Mouse (Mus musculus): ENCODE measurements around the gene Pla2g7. TPM values are rescaled to one million over a fixed set of nuclear protein-coding genes. Genes with fewer than 3 reads are reported as not detected.
"Not testable (repeated sequence)": the region's sequence is repeated elsewhere in the genome, so short reads cannot be mapped to it uniquely, and the experiment has no call there.

Pla2g7 gene
- 9.4 and 18.8 TPM in 2 replicates for polyA plus RNA-seq (2012; rRNA removed)

DNA sequence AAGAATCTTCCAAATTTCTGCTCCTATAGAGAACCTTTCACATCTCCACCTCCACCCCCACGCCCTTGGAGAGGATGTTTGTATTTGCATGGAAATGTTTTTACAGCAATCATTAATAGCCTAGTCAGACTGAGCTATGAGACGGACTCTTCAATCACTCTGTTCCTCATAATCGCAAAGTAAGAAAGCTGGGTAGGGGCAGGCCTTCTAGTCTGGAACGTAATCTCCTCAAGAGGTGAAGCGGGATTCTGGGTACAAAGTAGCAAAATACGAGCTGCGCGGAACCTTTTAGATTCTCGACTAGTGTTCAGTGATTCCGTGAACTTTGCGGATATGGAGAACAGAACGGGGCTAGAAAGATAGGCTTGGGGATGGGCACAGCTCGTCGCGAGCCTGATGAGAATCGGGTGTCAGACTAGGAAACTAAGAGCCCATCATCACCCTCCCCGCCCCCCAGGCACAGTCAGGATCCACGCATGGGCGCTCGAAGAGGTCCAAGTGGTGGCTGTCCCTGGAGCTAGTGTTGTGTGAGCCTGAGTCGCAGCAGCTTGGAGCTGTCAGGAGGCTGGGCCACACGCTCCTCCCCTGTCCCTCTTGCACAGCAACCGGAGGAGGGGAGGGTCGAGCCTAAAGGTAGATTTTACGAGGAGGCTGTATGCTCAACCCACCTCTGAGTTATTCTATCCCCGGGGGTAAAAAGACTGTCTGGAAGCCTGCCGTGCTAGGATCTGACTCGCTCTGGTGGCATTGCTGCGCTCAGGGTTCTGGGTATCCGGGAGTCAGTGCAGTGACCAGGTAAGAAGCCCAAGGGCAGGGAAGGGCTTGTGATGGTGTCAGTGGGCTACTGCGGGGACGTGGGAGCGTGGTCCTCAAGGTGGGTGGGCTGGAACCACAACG, at the start of gene Pla2g7:
Gene Pla2g7 (plus strand): TSS at position 107 of the 897 bp plus-strand sequence.
- no peak for DNase-seq (ENCODE audit: low read depth, low spot score)
- 4% methylated on average over 34 of the region's 34 CpGs for WGBS

DNA sequence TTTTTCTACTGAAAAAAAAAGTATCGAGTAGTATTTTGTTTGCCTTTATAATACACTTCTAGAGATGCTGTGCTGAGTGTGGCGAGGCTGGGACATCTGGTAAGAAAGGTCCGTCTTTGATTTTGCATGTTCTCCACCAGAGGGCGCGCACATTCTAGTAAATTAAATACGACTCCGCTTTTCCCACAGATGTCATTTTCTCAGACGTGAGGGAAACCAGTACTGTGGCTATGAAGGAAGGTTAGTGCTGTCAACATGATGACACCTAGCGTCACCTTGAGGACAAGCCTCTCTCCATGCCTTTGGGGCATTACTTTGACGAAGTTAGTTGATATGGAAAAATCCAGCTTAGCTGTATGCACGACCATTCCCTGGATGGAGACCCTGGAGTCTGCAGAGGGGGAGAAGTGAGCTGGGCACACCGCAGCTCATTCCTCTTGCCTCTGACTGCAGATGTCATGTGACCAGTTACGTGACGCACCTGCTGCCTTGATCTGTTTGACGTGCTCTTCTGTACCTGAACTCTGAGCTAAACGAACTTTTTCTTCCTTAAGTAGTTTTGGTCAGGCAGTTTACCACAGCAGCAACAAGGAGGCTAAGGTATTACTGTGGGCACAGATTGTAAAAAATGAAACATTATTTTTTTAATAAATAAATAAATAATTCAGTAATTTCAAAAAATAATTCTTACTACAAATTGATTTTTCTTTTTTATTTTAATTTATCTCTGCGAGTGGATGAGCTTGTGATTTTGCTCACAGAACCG, 49.1 kb upstream of the Pla2g7 start:
- WGBS = 27% methylated on average over 18 of the region's 18 CpGs
- no peak for DNase-seq (ENCODE audit: low read depth, low spot score)

DNA sequence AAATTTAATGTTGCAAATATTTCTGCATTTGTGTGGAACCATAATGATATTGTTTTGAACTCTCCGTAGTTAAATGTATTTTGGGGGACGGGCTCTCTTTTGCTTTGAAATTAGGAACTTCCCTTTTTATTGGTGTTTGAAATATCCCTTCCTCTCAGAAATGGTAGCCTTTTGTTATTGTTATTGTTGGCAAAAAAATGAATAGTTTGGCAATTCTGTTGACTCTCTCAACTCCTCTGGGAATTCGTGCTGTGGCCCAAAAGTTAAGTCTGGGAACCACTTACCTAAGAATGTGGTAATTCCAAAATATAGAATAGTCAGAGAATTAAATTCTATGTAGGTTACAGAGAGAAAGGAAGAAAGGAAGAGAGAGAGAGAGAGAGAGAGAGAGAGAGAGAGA, 47.7 kb upstream of the Pla2g7 start:
- DNase-seq (ENCODE audit: low read depth, low spot score) = no peak

DNA sequence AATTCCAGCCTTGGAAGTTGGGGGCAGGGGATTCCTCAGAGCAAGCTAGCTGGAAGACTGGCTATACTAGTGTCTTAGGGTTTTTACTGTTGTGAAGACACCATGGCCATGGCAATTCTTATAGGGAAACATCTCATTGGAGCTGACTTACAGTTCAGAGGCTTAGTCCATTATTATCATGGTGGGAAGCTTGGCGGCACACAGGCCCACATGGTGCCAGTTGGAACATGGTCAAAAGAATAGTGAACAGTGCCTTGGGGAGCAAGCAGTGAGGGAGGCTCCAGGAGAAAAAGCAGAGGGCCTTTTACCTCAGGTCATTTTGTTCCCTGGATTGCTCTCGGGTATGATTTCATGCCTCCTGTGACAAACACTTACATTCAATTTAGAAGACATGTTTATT, 37.4 kb upstream of the Pla2g7 start:
- WGBS = 87% methylated on average over 2 of the region's 2 CpGs
- DNase-seq (ENCODE audit: low read depth, low spot score) = no peak

More for the DNA sequence above, 47.7 kb upstream of the Pla2g7 start:
- 54% methylated on average over 3 of the region's 3 CpGs for WGBS

DNA sequence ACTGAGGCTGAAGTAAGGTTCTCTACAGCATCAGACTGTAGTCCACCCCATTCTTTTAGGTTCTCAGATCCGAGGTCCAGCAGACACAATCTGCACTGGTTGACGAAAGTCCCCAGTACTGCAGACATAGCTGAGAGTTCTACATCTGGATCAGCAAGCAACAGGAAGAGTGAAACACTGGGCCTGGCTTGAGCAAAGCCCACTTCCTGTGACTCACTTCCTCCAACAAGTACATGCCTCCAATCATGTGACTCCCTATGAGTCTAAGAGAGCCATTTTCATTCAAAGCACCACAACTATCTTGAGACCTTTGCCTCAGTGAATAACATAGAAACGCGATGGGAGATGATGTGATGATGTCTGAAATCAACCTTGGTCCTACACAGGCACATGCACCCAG, 36.7 kb upstream of the Pla2g7 start:
- no peak for DNase-seq (ENCODE audit: low read depth, low spot score)
- 93% methylated on average over 4 of the region's 4 CpGs for WGBS

DNA sequence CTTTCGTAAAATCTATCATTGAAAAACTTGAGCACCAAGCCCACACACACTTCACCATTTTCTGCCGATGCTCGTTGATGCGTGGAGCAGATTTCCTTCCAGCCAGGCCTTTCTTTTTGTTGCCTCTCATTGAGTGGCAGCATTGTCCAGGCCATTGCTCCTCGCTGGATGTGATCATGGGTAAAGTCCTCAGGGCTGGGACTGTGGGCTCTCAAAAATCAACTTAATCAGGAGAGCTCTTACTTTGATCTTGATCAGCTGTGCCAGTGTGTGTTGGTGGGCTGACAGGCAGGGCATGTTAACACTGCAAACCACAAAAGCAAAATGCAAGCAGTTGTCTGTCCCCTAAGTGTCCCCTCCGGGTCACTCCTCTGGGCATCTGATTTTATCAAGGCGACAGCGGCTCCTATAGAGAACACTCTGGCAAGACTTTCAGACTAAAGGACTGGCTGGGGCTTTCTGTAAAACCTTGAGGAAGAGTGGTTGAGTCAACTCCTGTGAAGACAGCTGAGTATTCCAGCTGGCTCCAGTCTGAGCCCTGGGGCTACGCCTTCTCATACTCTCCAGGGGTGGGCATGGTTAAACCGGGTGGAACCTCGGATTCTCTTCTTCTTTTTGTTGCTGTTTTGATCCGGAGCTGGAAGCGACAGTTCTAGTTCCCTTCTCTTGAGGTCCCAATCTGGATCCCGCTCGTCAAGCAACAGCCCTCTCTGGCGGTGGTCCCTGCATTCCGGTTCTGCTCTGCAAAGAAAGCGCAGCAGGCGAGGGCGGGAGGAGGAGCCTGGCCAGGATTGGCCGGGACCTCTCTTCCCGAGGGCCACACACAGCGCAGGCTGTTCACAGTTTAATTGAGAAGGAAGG, 33.3 kb upstream of the Pla2g7 start:
- DNase-seq (ENCODE audit: low read depth, low spot score) = no peak
- 22% methylated on average over 23 of the region's 23 CpGs for WGBS

DNA sequence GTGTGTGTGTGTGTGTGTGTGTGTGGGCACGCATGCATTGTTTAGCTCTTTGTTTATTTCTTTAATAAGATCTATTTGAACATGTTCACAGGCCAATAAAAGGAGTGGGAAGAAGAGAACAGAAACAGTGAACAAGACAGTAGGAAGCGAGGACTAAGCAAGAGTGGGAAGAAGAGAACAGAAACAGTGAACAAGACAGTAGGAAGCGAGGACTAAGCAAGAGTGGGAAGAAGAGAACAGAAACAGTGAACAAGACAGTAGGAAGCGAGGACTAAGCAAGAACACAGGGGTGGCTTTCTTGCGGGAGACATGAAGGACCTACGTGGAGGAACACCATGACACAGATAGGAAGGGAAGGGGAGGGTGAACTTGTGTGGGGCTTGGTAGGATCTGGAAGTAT, 31.1 kb upstream of the Pla2g7 start:
- WGBS = 85% methylated on average over 6 of the region's 6 CpGs

DNA sequence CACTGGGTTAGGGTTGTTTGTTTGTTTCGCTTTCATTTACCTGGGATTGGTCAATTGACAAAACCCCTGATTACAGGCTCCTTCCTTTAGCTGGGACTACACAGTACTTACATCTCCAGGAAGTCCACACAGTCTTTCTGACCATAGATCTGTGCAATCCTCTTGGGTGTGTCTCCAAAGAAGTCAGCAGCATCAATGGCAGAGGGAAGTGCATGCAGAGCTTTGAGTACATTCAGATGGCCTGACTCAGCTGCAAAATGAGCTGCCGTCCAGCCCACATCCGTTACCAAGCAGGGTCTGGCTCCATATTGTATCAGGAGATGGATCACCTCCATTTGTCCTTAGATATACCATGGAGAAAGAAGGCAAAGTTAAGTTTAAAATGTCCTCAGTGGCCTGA, 29.1 kb upstream of the Pla2g7 start:
- DNase-seq (ENCODE audit: low read depth, low spot score) = no peak
- WGBS = 84% methylated on average over 3 of the region's 3 CpGs

More for the DNA sequence above, 31.1 kb upstream of the Pla2g7 start:
- DNase-seq (ENCODE audit: low read depth, low spot score) = not testable (repeated sequence)

DNA sequence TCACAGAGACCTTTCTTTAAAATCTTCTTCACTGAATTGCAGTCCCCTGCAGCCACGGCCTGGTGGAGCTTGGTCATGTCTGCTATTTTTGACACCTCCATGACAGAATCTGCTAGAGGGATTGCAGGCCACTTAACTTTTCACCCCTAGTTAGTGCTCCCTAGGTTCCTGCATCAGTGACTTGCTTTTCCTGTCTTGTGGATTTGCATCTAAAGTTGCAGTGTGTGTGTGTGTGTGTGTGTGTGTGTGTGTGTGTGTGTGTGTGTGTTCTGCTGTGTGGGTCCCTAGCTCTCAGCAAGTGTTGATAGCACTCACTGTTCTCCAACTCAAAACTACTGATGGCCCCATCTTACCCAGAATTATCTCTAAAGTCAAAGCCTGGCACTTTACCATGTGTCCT, 24.4 kb upstream of the Pla2g7 start, which contains the start of gene Ankrd66:
Gene Ankrd66 (minus strand): TSS at position 101 of the 400 bp plus-strand sequence.
- WGBS = 72% methylated on average over 1 of the region's 1 CpGs
- no peak for DNase-seq (ENCODE audit: low read depth, low spot score)

DNA sequence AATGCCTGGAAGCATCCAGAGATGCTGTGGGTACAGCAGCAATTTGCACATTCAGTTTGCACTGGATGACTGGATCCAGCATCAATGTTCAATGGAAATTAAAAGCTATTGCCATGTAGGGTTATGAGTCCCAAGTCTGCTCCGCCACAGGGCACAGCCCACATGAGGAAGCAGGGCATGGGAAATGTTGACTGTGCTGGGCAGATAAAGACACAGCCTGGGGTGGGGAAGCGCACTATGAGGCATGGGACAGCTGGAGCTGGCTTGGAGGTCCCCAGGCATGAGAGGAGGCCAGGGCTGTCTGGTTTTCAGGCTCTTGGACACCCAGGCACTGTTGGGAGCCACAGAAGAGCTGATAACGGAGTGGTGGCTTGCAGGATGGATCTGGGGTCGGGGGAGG, 23.9 kb upstream of the Pla2g7 start:
- DNase-seq (ENCODE audit: low read depth, low spot score) = no peak
- 67% methylated on average over 4 of the region's 4 CpGs for WGBS

DNA sequence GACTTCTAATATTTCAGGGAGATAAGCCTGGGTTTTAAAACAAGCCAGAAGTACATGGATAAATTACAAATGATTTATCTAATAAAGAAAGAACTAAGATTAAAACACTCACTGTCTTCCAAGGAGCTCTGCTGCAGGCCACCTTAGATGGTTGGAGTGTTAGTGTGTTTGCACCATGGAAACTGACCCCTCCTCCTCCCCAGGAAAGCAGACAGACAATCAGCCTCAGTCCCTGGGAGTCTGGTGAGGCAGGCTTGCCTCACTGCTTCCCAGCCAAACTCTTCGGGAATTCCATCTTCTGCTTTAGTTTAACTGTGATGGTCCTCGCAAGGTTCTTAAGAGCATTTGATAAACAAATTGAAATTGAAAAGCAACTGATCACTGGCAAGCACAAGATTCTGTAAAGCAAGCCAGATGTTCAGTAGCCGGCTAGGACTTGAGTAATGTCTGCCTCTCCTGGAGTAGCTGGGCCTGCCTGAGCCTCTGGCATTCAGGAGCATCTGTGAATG, 16.7 kb upstream of the Pla2g7 start:
- no peak for DNase-seq (ENCODE audit: low read depth, low spot score)
- WGBS = 69% methylated on average over 3 of the region's 3 CpGs

DNA sequence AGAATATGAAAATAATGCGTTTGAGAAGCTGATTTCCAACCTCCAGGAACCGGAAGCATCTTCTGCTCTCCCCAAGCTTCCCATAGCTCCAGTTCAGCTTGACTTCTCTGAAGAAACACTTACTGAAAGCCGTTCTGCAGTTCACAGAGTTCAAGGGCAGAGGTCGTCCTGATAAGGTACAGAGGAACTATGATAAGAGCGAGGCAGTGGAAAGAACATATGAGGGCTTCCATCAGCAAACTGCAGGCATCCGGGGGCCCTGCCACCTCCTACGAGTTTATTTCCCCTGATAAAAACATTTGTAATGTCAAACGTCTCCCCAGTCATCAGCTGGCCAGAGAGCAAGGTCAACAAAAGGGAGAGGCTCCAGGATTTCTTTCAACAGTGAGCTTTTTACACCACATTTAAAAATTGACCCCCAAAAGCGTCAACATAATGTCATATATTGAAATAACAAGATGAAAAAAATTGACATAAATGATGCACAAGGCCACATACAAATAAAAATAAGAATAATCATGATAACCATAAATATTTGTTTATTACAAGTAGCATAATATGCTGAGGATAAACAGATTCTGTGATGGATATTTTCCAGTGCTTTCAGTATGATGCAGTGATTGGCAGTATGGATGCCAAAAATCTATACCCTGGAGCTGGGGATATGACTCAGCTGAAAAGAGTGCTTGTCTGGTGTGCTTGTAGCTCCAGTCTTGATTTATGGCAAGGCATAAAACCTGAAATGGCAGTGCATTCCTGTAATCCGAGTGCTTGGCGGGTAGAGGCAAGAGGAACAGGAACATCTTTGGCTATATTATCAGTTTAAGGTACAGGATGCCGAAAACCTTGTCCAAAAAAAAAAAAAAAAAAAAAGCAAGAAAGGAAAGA, 13.1 kb upstream of the Pla2g7 start:
- 29% methylated on average over 12 of the region's 12 CpGs for WGBS
- DNase-seq (ENCODE audit: low read depth, low spot score) = no peak

DNA sequence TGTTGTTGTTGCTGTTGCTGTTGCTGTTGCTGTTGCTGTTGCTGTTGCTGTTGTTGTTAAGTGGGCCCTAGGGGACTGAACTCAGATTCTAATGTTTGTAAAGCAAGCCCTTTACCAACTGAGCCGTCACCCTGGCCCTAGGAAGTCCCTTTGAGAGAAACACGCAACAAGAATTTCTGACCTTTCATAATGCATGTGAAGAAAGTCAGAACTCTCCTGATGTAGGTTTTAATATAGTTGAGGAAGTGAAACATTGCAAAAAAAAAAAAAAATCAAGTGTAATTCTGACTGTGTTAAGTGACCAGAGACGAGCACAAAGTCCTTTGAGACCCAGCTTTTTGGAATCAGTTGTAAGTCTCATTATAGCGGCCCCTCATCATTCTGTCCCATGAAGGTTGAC, 10.8 kb upstream of the Pla2g7 start:
- DNase-seq (ENCODE audit: low read depth, low spot score) = no peak
- 86% methylated on average over 4 of the region's 4 CpGs for WGBS

DNA sequence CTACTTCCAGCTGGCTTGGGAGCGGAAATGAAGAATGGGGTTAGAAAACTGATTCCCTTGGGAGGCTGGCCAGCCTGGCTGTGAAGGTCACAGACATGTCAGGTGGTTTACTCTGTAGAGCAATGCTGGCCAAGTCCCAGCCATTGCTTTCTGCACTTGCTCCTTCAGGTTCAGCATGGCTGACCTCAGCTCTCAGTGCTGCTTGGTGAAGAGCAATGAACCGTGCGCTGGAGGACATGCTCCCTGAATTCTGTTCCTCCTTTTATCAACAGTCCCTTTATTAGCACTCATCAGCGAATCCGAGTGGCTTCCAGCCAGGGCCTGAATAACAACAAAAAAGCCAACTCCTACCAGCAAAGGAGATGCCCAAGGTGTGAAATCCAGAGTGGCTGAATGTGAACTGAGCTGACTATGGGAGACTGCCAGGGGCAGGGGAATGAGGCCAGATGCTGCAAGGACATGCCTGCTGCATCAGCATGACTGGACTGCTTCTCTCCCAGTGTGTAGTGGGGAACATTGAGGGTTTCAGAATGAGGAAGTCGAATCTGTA, 10.3 kb upstream of the Pla2g7 start:
- 32% methylated on average over 6 of the region's 6 CpGs for WGBS
- DNase-seq (ENCODE audit: low read depth, low spot score) = no peak

DNA sequence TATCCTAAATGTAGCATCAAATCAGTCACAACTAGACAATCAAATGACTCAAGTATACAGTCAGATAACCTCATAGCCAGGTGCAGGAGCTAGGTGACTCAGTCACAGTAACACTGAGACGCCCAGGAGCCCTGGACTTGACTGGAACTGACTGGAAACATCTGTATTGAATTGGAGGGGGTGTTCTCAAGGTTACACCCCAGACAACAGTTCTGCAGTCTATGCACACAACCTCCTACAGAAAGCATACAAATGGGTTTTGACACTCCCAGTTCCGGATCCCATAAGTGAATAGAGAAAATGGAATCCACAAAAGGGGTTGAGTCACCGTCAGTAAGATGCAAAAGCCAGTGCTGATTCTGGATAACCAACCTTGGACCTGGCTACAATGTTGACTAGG, 9.2 kb upstream of the Pla2g7 start:
- 51% methylated on average over 3 of the region's 3 CpGs for WGBS
- DNase-seq (ENCODE audit: low read depth, low spot score) = no peak

DNA sequence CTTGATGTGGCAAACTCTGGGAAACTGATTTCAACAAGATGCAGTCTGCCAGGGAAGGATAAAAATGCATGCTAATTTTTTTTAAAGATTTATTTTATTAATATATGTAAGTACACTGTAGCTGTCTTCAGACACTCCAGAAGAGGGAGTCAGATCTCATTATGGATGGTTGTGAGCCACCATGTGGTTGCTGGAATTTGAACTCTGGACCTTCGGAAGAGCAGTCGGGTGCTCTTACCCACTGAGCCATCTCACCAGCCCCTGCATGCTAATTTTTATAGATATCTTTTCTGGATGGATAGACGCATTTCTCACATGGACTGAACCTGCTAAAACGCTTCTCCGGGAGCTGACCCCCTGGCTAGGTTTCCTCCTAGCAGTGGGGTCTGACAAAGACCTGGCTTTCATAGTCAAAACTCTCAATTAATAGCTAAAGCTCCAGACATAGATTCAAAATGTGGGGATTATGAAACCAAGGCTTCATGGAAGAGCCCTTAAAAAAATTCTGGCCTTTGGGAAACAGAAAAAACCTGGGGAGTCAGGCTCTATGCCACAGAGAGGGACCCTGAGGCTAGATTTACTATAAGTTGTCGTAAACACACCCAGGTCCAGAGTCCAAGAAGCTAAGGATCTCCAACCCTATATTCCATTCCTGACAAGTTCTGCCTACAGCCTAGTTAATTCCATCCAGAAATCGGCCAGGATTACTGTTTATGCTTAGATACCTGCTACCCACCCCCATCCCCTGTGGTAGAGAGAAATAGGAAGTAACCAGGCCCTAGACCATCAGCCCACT, 4.5 kb upstream of the Pla2g7 start:
- no peak for DNase-seq (ENCODE audit: low read depth, low spot score)
- 65% methylated on average over 7 of the region's 7 CpGs for WGBS

DNA sequence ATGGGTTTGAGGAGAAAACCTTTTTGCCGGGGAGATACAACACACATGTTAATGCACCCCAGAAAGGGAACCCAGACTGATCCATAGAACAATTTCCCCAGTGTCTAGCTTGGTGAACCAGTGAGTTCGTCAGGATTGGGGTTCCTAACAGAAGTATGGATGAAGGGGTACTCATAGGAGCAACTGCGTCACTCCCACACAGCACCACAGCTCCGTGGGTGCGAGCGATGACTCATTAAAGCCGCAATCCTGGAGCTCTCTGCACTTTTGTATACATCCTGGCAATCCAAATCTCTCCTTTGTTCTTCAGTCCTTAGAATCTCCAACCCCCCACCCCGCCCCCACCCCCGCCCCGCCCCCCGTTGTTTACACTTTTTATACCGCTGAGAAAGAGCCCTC, 306 bp upstream of the Pla2g7 start:
- WGBS = 26% methylated on average over 12 of the region's 12 CpGs

DNA sequence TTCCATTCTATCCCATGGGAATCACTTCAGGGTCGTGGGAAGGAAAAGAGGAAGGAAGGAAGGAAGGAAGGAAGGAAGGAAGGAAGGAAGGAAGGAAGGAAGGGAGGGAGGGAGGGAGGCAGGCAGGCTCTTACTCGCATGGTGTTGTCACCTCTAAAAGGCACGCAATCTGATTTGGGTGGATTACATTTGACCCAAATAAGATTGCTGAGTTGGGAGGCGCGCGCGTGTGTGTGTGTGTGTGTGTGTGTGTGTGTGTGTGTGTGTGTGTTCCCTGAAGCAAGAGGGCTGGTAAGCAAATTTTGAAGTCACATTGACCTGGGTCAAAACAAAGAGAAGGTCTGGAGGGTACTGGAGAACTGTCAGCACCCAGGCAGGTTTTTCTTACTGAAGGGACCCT, 1.4 kb downstream of the Pla2g7 start:
- DNase-seq (ENCODE audit: low read depth, low spot score) = no peak
- WGBS = 68% methylated on average over 7 of the region's 7 CpGs

More for the DNA sequence above, 306 bp upstream of the Pla2g7 start:
- no peak for DNase-seq (ENCODE audit: low read depth, low spot score)
